Mouse (Mus musculus): ENCODE data around the gene Piwil4. TPM values are rescaled to one million over a fixed set of nuclear protein-coding genes. Genes with fewer than 3 reads are reported as not detected.

Gene Piwil4
- polyA plus RNA-seq (2014; fragmentation: Nextera tagmentation; extraction: Ambion mirVana) = 0.07 TPM in 1 of 2 replicates, not detected in the other

DNA sequence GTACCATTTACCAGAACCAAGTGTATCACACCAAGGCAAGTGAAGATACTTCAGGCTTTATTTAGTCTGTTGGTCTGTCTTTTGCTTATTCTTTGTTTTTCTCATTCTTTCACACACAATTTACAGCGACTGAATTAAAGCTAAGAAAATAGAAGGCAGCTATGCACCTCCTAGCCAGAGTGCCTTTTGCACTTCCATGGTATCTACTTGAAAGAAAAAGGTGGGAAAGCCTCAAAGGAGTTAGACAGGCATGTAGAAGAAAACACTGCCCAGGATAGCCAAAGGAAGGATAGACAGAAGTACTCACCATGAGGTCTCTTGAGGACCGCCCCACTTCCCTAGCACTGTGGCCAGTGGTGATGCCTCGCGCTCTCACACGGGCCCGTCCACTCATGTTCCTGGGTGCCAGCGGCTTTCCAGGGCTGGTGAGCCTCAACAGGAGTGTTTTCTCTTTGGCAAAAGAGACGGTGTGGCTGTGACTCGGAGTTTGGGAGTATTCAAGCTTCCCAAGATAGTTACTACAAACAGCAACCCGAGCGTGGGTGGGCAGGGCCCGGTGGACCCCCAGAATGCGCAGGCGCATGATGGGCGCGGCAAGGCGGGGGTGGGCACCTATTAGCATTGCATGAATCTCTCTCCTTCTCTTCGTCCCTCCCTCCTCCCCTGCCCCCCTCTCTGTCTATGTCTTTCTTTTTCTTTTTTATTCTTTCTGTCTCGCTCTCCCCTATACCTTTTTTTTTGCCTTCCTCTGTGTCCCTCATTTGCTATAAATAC lies at the start of gene Piwil4:
TSS of gene Piwil4 (minus strand) at position 583 of the 774 bp plus-strand sequence.
- 84% methylated on average over 19 of the region's 19 CpGs for WGBS
- H3K4me3 ChIP-seq (ENCODE audit: control insufficient read depth in 1 of 2, insufficient read depth in 1 of 2, low read depth in 1 of 2, low read length in 2 of 2) = no peak within 1 kb of the TSS
- H3K9me3 ChIP-seq (ENCODE audit: control insufficient read depth, low read length) = no peaks in the 10 kb centered on the region
- H3K36me3 ChIP-seq (ENCODE audit: control insufficient read depth, insufficient read depth, low read length) = no peaks in the 10 kb centered on the region
- no peak within 1 kb of the TSS for H3K27ac ChIP-seq (replicated peaks in 1 of 2; ENCODE audit: control insufficient read depth in 1 of 2, insufficient read depth in 1 of 2, low read depth in 2 of 2, low read length in 2 of 2)
- no peak for ATAC-seq (ENCODE audit: insufficient number of reproducible peaks, insufficient read depth, low FRiP score, low read depth)
- no peak within 1 kb of the TSS for H3K9ac ChIP-seq (ENCODE audit: low read length)
- H3K27me3 ChIP-seq (ENCODE audit: control insufficient read depth, insufficient read depth, low read length) = no peaks in the 10 kb centered on the region
- no peak within 1 kb of the TSS for H3K4me2 ChIP-seq (ENCODE audit: low read length)
- H3K4me1 ChIP-seq (ENCODE audit: control insufficient read depth in 2 of 2, insufficient read depth in 2 of 2, low read length in 2 of 2) = no peaks in the 10 kb centered on the region

DNA sequence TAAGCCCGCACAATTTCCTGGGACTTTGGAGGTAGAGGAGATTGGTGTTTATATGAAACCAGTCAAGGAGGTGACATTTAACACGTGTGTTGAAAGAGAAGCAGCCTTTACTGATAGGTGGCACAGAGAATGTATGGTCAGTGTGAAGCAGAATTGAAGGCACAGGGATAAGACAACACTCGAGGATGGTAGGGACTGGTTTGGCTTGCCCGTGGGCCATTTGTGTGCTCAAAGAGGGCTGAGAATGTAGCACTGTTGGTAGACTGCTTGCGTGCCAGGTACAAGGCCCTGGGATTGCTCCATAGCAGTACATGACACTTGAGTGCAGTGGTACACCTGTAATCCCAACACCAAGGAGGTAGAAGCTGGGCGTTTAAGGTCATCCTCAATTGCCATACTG lies 46.8 kb upstream of the Piwil4 start:
- Histone ChIP-seq H3K9me3 (ENCODE audit: control insufficient read depth, low read length) (no peaks in the 10 kb centered on the region), H3K36me3 (ENCODE audit: control insufficient read depth, insufficient read depth, low read length) (peaks cover 54% of the 10 kb centered on the region), H3K4me2 (ENCODE audit: low read length) (no peak overlapping the region), H3K27ac (replicated peaks in 1 of 2; ENCODE audit: control insufficient read depth in 1 of 2, insufficient read depth in 1 of 2, low read depth in 2 of 2, low read length in 2 of 2) (no peak overlapping the region), H3K27me3 (ENCODE audit: control insufficient read depth, insufficient read depth, low read length) (no peaks in the 10 kb centered on the region), H3K4me1 (ENCODE audit: control insufficient read depth in 2 of 2, insufficient read depth in 2 of 2, low read length in 2 of 2) (peaks cover 0 to 9% of the 10 kb centered on the region in 2 experiments; a peak in 1 of 4 replicates), H3K4me3 (ENCODE audit: control insufficient read depth in 1 of 2, insufficient read depth in 1 of 2, low read depth in 1 of 2, low read length in 2 of 2) (no peak overlapping the region), H3K9ac (ENCODE audit: low read length) (no peak overlapping the region)
- no peak for ATAC-seq (ENCODE audit: insufficient number of reproducible peaks, insufficient read depth, low FRiP score, low read depth)
- WGBS = 86% methylated on average over 6 of the region's 6 CpGs

DNA sequence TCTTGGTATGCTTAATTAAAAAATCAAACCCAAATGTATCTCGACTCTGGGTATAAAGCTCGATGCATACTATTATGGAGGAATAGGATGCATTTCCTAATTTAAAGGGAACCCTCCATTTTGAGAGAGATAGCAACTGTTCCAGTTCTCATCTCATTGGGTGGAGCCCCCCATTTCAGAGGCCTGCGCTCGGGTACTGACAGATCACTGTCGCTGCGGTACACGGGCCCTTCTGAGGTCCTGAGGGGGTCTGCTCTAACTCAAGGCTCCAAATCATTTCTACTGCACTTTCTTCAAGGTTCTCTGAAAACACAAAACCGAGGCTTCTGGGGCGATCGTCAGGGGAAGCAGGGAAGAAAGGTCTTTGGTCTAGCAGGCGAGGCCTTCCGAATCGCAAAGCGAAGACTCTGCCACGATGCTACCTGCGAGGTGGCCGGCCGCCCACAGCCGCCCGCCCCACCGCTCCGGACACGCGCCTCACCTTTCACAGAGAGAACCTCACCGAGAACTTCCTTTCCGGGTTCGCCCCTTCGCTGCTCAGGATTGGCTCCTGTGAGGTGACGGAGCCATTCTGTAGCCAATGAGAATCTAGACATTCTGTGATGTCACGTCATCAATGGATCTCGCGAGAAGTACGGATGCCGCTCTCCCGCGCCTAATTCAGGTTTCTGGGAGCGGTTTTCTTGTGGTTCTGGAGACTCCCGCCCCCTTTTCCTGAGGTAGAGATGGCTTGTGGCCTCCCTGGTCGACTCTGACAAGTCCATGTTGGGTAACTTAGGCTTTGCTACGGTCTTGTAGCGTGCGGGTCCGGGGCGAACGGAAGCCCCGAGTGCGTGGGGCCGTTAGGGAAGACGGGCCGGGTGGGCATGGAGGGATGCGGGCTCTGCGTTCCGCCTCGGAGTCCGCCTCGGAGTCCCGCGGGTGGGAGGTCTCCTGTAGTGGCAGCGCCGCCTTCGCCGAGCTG lies 43.8 kb upstream of the Piwil4 start, which contains the start of the genes Mre11a and Ankrd49:
TSS of gene Mre11a (plus strand) at position 616 of the 964 bp plus-strand sequence.
TSS of gene Ankrd49 (minus strand) at position 818 of the 964 bp plus-strand sequence.
- Histone ChIP-seq H3K4me2 (ENCODE audit: low read length) (peak within 1 kb of the TSS; percentile 75), H3K36me3 (ENCODE audit: control insufficient read depth, insufficient read depth, low read length) (peaks cover 52% of the 10 kb centered on the region), H3K9ac (ENCODE audit: low read length) (peak within 1 kb of the TSS; percentile 89), H3K4me1 (ENCODE audit: control insufficient read depth in 2 of 2, insufficient read depth in 2 of 2, low read length in 2 of 2) (peaks cover 0 to 9% of the 10 kb centered on the region in 2 experiments; a peak in 1 of 4 replicates), H3K27ac (replicated peaks in 1 of 2; ENCODE audit: control insufficient read depth in 1 of 2, insufficient read depth in 1 of 2, low read depth in 2 of 2, low read length in 2 of 2) (peak within 1 kb of the TSS; percentile 91 to 94), H3K27me3 (ENCODE audit: control insufficient read depth, insufficient read depth, low read length) (no peaks in the 10 kb centered on the region), H3K4me3 (ENCODE audit: control insufficient read depth in 1 of 2, insufficient read depth in 1 of 2, low read depth in 1 of 2, low read length in 2 of 2) (peak within 1 kb of the TSS; percentile 66 to 74), H3K9me3 (ENCODE audit: control insufficient read depth, low read length) (no peaks in the 10 kb centered on the region)
- peak; percentile 99 for ATAC-seq (ENCODE audit: insufficient number of reproducible peaks, insufficient read depth, low FRiP score, low read depth)
- WGBS = under 1% methylated on average over 62 of the region's 62 CpGs

DNA sequence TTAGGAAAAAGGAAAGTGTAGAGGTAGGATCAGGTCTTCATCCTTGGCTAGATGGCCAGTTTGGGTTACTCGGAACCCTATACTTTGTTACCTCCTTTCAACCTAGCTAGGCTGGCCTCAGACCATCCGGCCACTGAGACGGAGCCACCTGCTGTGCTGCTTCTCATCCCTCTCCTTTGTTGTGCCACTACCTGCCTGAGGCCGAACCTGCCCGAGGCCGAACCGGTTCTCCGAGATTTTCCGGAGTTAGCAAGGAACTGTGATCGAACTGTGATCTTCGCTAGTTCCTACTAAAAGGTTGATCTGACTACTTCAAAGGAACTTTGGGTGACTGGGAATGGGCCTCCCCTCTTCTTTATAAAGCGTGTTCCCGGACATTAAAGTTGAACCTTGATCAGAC lies 37.8 kb upstream of the Piwil4 start:
- no peak for ATAC-seq (ENCODE audit: insufficient number of reproducible peaks, insufficient read depth, low FRiP score, low read depth)
- Histone ChIP-seq H3K4me1 (ENCODE audit: control insufficient read depth in 2 of 2, insufficient read depth in 2 of 2, low read length in 2 of 2) (no peaks in the 10 kb centered on the region), H3K9me3 (ENCODE audit: control insufficient read depth, low read length) (no peaks in the 10 kb centered on the region), H3K27me3 (ENCODE audit: control insufficient read depth, insufficient read depth, low read length) (no peaks in the 10 kb centered on the region), H3K9ac (ENCODE audit: low read length) (no peak overlapping the region), H3K27ac (replicated peaks in 1 of 2; ENCODE audit: control insufficient read depth in 1 of 2, insufficient read depth in 1 of 2, low read depth in 2 of 2, low read length in 2 of 2) (no peak overlapping the region), H3K4me2 (ENCODE audit: low read length) (no peak overlapping the region), H3K36me3 (ENCODE audit: control insufficient read depth, insufficient read depth, low read length) (peaks cover 27% of the 10 kb centered on the region), H3K4me3 (ENCODE audit: control insufficient read depth in 1 of 2, insufficient read depth in 1 of 2, low read depth in 1 of 2, low read length in 2 of 2) (no peak overlapping the region)
- 42% methylated on average over 13 of the region's 13 CpGs for WGBS

DNA sequence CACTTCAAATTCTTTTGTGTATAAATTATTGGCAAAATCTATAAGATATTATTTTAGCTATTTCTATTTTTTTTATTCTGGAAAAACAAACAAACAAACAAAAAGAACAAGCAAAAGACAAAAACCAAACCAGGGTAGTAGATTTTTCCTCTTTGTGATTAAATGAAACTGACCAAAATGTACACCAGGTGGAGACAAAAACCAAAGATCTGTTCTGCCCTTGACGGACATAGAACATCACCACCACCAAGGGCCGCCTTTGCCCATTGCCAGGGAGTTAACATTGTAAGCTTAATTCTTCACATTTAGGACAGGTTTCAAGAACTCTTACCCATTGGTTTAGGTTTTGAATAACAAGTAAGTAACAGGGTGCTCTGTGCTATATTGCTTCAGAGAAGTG lies 33.3 kb upstream of the Piwil4 start:
- Histone ChIP-seq H3K36me3 (ENCODE audit: control insufficient read depth, insufficient read depth, low read length) (no peaks in the 10 kb centered on the region), H3K9me3 (ENCODE audit: control insufficient read depth, low read length) (no peaks in the 10 kb centered on the region), H3K27me3 (ENCODE audit: control insufficient read depth, insufficient read depth, low read length) (peaks cover 16% of the 10 kb centered on the region; the same call in 1 of the 2 replicates), H3K9ac (ENCODE audit: low read length) (no peak overlapping the region), H3K4me2 (ENCODE audit: low read length) (no peak overlapping the region), H3K4me1 (ENCODE audit: control insufficient read depth in 2 of 2, insufficient read depth in 2 of 2, low read length in 2 of 2) (peaks cover 0 to 5% of the 10 kb centered on the region in 2 experiments; a peak in 1 of 4 replicates), H3K27ac (replicated peaks in 1 of 2; ENCODE audit: control insufficient read depth in 1 of 2, insufficient read depth in 1 of 2, low read depth in 2 of 2, low read length in 2 of 2) (no peak overlapping the region), H3K4me3 (ENCODE audit: control insufficient read depth in 1 of 2, insufficient read depth in 1 of 2, low read depth in 1 of 2, low read length in 2 of 2) (no peak overlapping the region)
- ATAC-seq (ENCODE audit: insufficient number of reproducible peaks, insufficient read depth, low FRiP score, low read depth) = no peak
- 35% methylated on average over 2 of the region's 2 CpGs for WGBS

DNA sequence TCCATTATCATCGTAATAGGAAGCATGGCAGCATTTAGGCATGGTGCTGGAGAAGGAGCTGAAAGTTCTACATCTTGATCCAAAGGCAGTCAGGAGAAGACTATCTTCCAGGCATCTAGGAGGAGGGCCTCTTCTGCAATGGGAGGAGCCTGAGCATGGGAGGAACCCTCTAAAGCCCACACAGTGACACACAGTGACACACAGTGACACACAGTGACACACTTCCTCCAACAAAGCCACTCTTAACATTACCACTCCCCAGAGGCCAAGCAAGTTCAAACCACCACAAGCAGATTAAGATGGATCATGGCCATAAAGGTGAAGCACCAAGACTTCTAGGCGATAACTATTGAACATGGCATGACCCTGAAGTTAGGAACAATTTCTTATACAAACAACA lies 31.5 kb upstream of the Piwil4 start:
- H3K27me3 ChIP-seq (ENCODE audit: control insufficient read depth, insufficient read depth, low read length) = peaks cover 21% of the 10 kb centered on the region; the same call in 1 of the 2 replicates
- ATAC-seq (ENCODE audit: insufficient number of reproducible peaks, insufficient read depth, low FRiP score, low read depth) = no peak

DNA sequence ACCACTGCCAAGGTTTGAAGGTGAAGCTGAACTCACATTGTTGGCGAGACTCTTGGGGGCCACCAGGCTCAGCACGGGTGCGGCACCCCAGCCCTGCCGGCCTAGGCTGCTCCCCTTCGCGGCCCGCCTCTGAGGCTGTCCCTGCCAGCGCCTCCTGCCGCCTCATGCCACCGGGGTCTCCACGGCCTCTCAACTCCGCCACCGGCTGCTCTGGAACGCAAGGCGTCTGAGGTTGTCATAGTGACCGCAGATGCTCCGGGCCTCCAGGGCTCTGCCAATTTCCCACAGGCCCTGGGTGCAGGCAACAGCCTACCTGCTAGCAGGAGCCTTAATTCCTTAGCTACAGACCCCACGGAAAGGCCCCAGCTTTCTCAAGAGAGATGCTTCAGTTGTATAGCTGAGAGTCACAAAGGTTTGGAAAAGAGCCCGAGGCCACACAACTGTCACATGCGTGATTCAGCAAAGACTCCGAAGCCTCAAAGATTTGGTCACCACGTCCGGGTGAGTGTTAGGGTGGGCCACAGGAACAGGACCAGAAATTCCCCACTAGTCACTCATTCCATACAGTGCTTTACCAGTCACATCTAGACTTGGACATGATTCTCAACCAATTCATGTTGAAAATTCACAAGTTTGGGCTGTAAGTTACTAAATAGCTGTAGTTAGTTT lies 30.4 kb upstream of the Piwil4 start, which contains the start of gene 1700012B09Rik:
TSS of gene 1700012B09Rik (minus strand) at position 228 of the 669 bp plus-strand sequence.
- Histone ChIP-seq H3K27ac (replicated peaks in 1 of 2; ENCODE audit: control insufficient read depth in 1 of 2, insufficient read depth in 1 of 2, low read depth in 2 of 2, low read length in 2 of 2) (no peak within 1 kb of the TSS), H3K36me3 (ENCODE audit: control insufficient read depth, insufficient read depth, low read length) (no peaks in the 10 kb centered on the region), H3K4me2 (ENCODE audit: low read length) (0 out of 2 replicates have a peak within 1 kb of the TSS, but pooled peaks have one; percentile 8), H3K27me3 (ENCODE audit: control insufficient read depth, insufficient read depth, low read length) (peaks cover 28% of the 10 kb centered on the region; the same call in 1 of the 2 replicates), H3K4me3 (ENCODE audit: control insufficient read depth in 1 of 2, insufficient read depth in 1 of 2, low read depth in 1 of 2, low read length in 2 of 2) (no peak within 1 kb of the TSS), H3K9me3 (ENCODE audit: control insufficient read depth, low read length) (no peaks in the 10 kb centered on the region), H3K4me1 (ENCODE audit: control insufficient read depth in 2 of 2, insufficient read depth in 2 of 2, low read length in 2 of 2) (peaks cover 0 to 5% of the 10 kb centered on the region in 2 experiments; a peak in 1 of 4 replicates), H3K9ac (ENCODE audit: low read length) (no peak within 1 kb of the TSS)
- 18% methylated on average over 23 of the region's 23 CpGs for WGBS
- ATAC-seq (ENCODE audit: insufficient number of reproducible peaks, insufficient read depth, low FRiP score, low read depth) = no peak

More for the DNA sequence above, 31.5 kb upstream of the Piwil4 start:
- no peak overlapping the region for H3K9ac ChIP-seq (ENCODE audit: low read length)
- no peak overlapping the region for H3K27ac ChIP-seq (replicated peaks in 1 of 2; ENCODE audit: control insufficient read depth in 1 of 2, insufficient read depth in 1 of 2, low read depth in 2 of 2, low read length in 2 of 2)
- WGBS = 88% methylated on average over 2 of the region's 2 CpGs
- H3K4me2 ChIP-seq (ENCODE audit: low read length) = no peak overlapping the region
- H3K36me3 ChIP-seq (ENCODE audit: control insufficient read depth, insufficient read depth, low read length) = no peaks in the 10 kb centered on the region
- H3K9me3 ChIP-seq (ENCODE audit: control insufficient read depth, low read length) = no peaks in the 10 kb centered on the region
- peaks cover 0 to 5% of the 10 kb centered on the region in 2 experiments; a peak in 1 of 4 replicates for H3K4me1 ChIP-seq (ENCODE audit: control insufficient read depth in 2 of 2, insufficient read depth in 2 of 2, low read length in 2 of 2)
- no peak overlapping the region for H3K4me3 ChIP-seq (ENCODE audit: control insufficient read depth in 1 of 2, insufficient read depth in 1 of 2, low read depth in 1 of 2, low read length in 2 of 2)
